Mouse (Mus musculus) embryo, embryonic 11.5 days (tissue): ENCODE data around the gene Ttc22.

Experiments
- DNase-seq: peaks from one replicate; pipeline ENCODE4 v3.0.0-alpha.2; 2012; ENCODE audit warnings: low read depth, low spot score

Ttc22 gene

DNA sequence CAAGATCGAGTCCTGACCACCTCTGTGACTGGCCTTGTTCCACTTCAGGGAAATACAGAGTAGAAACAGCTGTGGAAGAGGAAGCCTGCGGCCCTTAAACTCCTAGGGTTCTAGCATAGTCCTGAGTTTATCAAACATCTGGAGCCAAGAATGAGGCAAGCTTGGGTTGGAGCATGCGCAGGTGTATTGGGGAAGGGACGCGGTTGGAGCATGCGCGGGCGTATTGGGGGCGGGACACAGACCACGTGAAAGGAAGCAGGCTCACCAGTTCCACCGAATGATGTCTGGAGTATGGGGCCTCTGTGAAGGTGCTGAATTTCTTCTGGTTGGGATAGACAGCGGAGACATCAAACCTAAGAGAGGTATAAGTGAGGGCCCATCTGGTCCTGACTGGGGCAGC lies 6.6 kb upstream of the Ttc22 start:
- DNase-seq, result no peak

DNA sequence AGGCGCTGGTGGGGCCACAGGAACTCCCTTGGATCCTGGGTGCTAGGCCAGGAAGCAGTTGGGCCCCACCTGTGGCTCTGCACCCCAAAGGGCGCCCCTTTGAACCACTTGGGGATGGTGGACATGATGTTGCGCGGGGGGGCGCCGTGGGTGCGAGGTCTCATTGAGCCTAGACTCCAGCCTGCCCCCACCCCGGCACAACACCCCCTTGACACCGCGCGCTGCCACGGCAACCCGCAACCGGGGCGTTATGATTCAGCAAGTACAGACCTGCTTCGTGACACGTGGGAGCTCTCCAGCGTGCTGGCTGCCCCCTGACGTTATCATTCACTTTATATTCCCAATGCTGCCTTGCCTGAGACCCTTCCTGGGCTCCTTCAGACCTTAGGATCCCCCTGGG lies 5.2 kb upstream of the Ttc22 start, which contains the start of gene Lexm:
Gene Lexm, minus strand, starts transcription at position 186 of the 400 bp plus-strand sequence.
- DNase-seq, result no peak

DNA sequence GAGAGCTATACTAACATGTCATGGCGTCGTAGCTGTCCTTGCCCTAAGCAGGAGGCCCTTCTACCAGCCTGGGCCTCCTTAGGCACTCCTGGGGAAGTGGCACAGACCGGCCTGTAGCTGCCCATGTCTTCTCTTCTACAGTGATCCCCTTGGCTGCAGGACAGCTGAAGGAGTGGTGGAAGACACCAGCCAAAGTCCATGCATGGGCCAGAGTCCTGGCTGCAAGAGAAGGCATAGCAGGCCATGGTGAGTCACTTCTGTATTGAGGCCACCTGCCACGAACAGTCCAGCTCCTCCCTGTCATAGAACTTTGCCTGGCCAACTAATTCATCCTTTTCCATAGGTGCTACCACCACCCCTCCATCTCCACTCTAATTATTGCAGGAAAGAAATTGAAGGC lies 3.3 kb upstream of the Ttc22 start:
- no peak for DNase-seq

DNA sequence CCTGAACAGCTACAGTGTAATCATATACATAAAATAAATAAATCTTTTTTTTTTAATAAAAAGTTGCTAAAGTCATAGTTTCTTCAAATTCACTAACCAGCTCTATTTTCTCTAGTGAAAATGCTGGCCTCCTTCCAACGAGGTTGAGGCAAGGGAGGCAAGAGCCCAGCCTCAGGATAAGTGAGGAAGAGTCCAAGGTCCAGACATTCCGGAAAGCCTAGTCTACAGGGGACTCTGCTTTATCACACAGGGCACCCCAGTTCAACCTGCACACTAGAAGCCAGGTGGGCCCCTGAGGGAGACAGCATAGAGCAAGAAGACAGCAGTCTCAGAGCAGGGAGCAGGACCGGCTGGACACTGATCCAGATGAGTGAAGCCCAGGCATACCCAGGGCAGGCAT lies 804 bp upstream of the Ttc22 start:
- DNase-seq, result no peak

DNA sequence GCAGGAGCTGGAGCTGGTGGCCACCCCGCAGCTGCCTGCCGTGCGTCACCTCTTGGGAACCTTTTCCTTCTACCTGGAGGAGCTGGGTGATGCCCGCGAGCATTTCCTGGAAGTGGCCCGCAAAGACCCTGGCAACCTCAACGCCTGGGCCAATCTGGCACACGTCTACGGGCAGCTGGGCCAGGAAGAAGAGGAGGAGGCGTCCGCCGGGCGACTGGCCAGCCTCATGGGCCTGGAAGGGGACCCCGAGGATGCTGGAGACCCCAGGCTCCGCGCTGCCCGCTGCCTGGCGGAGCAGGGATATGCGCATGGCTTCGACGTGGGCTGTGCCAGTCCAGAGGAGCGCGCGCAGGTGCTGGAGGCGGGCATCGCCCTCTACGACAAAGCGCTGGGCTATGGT lies 480 bp downstream of the Ttc22 start:
- no peak for DNase-seq

DNA sequence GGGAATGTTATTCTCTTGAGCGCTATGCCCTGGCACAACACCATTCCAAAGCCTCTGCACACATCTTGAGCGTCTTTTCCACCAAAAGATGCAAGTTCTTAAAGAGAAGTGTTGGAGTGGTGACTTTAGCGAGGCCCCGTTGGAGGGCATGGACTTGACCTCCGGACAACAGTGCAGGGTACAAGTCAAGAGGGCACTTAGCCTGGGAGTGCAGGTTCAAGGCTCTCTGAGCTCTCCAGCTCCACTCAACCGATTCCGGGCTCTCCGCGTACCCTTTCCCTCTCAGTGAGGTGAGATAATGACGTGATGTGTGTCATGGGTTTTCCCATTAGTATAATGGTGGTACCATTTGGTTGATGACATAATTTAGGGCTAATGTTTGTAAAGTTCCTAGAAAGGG lies 2.0 kb downstream of the Ttc22 start:
- no peak for DNase-seq

DNA sequence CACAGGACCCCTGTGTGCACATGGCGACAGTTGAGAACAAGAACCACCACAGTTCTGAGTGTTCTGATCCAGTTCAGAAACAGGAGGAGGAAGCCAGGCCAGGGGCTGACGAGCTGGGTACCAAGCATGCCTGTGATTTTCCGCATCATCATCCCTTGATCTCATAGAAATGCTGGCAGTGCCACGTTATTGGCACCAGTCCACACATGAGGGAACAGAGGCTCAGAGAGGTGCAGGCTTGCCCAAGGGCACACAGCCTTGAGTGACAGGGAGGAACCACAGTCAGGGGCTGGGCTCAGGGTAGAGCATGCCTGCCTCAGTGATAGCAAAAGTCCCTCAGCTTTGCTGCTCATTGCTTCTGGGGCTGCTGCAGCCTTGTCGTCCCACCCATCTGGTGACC lies 5.6 kb downstream of the Ttc22 start:
- no peak for DNase-seq

DNA sequence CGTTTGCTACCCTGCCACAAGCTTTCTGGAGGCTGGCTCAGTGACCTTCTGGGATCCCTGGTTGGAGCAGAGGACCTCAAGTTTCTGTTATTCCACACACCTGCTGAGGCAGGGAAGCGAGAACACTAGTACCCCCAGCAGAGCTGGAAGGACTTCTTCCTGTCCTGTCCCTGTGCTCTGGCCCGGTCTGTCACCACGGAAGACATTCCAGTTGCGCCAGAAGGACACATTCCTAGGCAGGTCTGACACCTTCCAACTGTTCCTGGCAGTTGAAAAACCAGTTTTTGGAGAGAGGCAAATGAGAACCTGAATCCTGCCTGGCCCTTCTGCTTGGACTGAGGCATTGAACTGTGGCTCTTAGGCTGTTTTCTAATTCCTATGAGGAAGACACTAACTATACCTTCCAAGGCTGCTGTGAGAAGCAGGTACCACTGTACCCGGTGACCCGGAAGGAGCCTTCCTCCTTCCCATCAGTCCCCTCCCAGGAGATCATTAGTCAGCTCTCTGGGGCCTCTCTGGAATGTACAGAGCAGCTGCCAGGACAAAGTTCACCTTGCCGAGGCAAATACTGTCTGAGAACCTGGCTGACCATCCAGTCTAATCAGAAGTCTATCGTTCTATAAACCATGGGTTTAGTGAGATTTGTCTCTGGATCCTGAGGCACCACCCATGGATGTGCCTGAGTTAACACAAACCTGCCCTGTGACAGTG lies 6.6 kb downstream of the Ttc22 start:
- DNase-seq, result no peak

DNA sequence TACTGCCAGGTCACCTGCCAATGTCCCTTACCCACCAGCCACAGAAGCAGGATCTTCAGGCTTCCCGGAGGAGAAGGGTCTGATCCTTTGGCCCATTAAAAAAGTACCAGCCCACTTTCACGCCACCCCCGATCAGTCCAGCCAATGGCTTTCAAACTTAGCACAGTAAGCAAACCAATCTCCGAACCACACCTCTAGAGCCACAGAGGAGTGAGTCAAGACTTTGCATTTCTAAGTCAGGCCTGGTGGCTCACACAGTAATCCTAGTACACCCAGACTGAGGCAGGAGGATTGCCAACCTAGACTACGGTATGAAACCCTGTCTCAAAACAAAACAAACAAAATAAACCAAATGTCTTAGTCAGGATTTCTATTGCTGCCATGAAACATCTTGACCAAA lies 7.1 kb downstream of the Ttc22 start:
- DNase-seq, result no peak

DNA sequence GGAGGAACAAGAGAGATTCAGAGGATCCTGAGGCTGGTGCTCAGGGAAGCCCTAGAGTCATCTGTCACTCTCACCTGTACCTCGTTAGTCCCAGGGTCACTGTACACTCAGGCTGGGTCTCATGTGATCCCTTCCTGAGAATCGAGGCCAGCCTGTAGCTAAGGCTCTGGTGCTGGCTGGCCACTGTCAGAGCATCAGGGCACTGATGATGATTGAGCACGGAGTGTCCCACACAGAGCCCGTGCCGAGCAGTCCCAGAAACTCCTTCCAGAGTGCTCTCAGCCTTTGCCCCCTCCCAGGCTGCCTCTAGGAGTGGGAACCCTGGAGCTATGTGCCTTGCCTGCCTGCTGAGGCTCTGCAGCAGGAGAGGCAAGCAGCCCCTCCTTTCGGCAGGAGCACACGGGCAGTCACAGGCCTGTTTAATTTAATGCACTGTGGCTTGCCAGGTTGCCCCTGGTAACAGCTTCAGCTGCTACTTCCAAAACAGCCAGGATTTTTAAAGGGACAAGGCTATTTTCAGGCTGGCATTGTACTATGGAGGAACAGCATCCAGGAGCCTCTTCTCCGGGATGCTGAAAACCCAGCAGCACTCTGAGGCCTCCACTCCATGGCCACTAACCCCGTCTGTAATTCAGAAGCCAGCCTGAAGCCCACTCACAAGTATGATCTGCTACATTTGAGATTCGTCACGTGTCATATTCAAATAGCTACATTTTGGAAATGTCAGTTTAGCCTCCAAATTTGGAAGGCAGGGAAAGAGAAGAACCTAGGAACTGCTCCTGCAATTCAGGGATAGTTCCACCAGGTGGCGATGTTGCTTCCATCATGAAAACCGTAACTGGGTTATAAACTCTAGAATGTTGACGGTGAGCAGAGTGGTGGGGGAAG lies 8.3 kb downstream of the Ttc22 start:
- peak; percentile 51 for DNase-seq

DNA sequence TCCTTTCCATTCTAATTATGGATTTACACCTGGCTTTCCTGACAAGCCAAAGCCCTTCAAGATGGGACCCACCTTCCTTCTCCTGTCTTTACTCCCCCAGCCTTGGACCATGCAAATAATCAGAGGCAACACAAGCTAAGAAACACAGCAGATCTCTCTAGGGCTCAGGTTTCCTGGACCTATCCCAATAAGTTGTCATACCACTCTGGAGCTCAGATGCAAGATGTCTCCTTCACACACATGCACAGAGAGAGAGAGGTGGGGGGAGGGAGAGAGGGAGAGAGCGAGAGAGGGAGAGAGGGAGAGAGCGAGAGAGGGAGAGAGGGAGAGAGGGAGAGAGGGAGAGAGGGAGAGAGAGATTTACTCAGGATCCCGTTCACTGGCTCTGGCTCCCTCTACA lies 10.1 kb downstream of the Ttc22 start:
- DNase-seq, result no peak

DNA sequence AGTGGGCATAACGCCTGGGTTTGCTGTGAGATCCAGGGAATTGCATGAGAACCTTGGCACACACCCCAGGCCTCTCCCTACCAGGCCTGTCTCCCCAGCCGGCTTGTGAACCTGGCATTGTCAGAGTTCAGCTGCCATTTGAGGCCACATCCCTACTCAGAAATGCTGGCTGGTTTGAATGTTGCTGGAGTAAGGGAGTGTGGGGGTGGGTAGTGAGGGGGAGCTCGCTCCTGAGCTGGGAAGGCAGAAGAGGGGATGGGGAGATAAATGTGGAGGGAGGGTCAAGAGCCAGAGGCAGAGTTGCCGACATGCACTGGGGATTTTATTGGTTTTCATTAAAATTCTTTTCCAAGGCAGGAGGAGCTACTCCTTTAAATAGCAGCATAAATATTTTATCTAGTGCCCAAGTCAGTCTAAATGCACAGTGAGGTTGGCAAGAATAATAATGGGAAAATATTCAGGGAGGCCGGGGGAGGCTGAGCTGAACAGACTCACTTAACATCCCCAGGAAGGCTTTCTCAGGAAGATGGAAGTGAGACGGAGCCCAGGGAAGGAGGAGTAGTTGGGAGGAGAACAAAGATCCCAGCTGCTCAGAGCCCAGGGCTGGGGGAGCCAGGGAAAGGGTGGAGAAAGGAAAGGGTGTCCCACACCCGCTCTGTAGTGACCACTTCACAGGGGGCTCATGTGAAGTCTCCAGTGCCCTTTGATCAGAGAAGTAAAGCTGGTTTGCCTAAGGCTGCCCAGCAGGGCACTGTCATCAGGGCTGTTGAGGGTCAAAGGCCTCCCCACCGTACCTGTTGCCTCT lies 11.3 kb downstream of the Ttc22 start:
- no peak for DNase-seq

DNA sequence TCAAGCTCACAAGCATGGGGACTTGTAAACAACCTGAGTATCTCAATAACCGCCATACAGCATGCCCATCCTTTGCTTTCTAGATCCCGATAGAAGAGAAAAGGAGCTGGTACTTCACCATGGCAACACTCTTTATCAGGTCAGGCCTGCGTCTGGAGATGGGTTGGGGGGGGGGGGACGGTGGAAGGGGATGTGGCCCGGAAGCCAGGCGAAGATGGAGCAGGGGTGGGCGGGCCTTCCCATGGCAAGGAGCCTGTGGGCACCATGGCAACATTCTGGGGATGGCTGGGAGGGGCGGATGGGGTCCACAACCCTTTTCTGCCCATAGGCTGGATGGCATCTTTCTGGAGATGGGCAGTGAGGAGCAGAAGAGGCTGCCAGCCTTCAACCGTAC lies 11.9 kb downstream of the Ttc22 start:
- DNase-seq, result no peak

DNA sequence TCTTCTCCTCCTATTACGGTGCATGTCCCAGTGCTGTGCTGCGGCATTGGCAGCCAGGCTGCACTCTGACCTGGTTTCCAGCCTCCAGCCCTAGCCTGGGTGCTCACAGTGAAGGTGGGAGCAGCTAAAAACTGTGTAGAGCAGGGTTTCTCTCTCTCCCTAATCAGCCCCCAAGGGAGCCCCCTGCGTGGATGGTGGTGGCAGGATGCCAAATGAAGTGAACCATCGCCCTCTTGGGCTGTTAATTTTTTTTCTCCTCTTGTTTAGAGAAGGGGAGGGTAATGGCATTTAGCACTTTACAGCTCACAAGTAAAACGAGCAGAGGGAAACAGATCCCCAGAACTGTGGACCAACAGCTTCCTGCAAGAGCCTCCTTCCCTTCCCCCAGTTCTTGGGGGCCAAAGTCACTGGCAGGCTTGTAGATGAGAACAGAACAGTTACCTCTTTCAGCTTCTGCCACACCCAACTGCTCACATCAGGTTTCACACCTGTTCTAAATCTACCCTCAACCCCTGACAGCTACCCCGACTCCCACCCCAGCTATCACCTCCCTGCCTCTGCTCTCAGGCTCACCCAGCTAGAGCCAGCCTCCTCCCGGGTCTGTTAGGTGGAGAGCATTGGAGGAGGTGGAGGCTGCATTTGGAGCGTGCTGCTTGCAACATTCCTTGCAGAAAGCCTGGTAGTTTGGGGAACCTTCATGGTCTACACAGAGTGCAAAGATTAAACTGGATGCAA lies 21.4 kb downstream of the Ttc22 start:
- no peak for DNase-seq

DNA sequence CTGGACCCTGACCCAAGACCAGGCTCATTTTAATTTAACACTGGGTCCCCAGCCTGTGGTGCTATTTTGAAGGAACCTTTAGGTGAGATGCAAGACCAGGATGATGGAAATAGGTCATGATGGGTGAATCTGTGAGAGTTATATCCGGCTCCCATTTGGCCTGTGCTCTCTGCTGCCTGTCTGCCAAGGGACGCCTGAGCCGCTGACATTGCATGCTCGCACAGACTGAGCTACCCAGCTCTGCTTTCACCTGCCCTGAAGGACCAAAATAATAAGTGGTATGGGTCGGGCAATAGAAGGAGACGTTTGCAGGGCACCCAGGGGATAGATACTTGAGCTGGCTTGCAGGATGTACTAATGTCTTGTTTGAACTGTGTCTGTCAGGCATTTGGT lies 22.0 kb downstream of the Ttc22 start:
- no peak for DNase-seq

DNA sequence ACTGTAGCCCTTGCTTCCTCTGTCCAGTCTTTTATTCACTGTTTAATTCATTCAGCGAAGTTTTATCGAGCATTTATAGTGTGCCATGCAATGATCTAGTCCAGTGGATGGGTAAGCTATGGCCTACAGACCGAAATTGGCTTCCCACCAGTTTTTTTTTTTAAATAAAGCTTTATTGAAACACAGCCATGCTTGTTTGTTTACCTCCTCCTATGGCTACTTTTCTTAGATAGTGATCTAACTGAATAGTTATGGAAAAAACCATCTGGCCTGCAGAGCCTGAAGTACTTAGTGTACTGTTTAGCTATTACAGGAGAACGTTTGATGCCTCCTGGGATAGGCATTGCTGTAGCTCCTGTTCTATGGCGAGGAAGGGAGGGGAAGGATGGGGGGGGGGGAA lies 23.6 kb downstream of the Ttc22 start:
- no peak for DNase-seq

DNA sequence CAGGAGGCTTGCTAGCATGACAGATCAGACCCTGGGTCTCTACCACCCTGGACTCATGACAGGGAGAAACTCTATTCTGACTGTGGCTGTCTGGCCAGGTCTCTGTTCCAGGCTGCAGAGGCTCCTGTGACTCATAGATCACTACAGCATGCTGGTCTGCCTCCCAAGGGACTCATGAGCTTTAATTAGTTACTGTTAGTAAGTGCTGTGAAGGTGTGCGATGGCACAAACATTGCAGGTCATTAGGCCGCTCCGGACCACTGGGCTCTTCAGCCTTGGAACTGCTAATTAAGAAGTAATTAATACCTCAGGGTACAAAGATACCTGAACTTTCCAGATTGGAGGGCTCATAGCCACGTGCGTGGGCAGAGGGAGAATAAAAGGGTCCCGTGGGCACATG lies 24.9 kb downstream of the Ttc22 start:
- DNase-seq, result no peak

DNA sequence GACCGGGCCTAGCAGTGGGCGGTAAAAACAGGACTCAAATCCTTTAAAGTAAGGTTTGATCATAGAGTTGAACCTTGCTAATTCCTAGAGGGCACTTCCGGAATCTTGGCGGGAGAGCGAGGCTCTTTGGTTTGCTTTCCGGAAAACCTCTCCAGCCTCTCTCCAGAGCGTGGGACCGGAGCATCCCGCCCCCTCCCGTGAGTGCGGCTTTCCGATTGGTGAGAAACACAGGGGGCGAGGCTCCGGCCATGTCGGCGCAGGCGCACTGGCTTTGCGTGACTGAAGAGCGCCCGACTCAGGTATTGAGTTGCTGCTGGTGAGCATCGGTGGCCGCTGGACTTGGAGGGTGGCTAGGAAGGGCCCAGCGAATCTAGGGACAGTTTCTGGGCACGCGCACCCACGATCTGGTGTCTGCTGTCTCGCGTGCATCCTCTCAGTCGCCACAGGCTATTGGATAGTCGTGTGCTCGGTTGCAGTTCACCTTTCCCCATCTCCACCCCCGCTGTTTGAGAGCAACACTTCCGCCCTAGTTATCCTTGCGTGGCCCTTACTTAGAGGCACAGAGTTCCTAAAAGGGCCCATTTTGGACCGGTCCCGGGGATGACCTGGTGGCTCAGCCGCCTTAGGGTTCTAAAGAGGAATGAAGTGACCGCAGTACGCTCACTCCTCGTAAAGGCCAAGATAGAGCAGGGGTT lies 28.7 kb downstream of the Ttc22 start, which contains the start of gene Pars2:
Gene Pars2, plus strand, starts transcription at position 237 of the 695 bp plus-strand sequence.
- peak; percentile 94 for DNase-seq

DNA sequence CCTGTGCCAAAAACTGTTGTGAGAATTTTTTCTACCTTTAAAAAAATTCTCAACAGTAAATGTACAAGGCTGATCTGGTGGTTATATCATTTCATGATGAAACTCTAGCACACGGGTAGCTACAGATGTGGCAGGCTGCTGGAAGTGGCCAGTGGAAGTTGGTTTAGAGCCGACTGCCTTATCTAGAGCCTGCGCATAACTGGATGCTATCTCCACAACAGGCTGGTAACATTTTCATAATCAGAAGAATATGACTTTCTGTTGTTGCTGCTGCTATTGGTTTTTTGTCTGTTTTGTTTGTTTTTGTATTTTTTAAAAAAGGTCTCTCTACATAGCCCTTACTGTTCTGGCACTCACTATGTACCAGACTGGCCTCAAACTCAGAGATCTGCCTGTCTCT lies 30.3 kb downstream of the Ttc22 start:
- DNase-seq, result no peak

DNA sequence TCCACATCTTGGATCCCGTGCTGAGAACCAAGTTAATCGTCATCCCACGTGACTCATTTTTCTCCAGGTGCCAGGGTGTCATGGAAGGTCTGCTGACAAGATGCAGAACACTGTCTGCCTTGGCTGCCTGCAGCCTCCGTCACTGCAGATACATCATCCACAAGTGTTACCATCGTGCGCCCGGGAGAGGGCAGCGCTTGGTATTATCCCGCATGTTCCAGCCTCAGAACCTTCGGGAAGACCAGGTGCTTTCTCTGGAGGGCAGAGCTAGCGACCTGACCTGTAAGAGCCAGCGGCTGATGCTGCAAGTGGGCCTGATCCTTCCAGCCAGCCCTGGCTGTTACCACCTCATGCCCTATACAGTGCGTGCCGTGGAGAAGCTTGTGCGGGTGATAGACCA lies 30.8 kb downstream of the Ttc22 start:
- DNase-seq, result no peak

DNA sequence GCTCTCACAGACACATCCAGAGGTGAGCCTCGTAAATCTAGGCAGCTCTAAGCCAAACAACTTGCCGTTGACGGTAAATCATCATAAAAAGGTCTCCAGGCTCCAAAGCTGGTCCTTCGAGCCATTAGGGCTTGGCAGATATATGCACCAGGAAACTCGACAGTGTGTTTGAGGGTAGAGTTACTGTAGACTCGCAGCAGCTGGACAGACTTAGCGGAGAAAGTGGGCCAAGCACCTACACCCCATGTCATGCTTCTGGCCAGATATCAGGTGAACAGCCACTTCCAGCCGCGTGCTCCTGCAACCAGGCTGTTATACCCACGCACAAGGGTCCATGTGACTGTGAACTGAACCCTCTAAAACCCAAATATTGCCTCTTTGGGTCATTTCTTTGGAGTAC lies 33.4 kb downstream of the Ttc22 start:
- DNase-seq, result no peak
